Mouse (Mus musculus) adrenal gland, postnatal 36 days (tissue): Measurements from ENCODE around the gene Tmem208. TPM values are rescaled to one million over a fixed set of nuclear protein-coding genes. Genes with fewer than 3 reads are reported as not detected.
"Not testable (repeated sequence)": the region's sequence is repeated elsewhere in the genome, so short reads cannot be mapped to it uniquely, and the experiment has no call there.

Experiments used
- DNase-seq, 2 experiments: peaks; one replicate each; pipeline ENCODE4 v3.0.0; 2021; ENCODE audit warnings: mixed read lengths in 1 of 2
- long read RNA-seq, 2 experiments: library from polyadenylated mRNA; stranded (forward); transcript quantifications; one replicate each; pipeline ENCODE4 v2.0.0; 2021; ENCODE audit warnings: borderline sequencing depth in 2 of 2
- total RNA-seq, 2 experiments: library from RNA; stranded (reverse); gene quantifications; 2 replicates each; pipeline ENCODE4 v1.2.3; 2021

Gene Tmem208
- total RNA-seq = 10 to 100 TPM; 61.5 to 67.0 TPM
- long read RNA-seq, experiment 1, transcript Tmem208-205 (6 exons, 801 nt) = minor isoform, 7 of 111 reads
- long read RNA-seq, experiment 1, transcript Tmem208-201 (6 exons, 785 nt) = major isoform, 78 of 111 reads
- long read RNA-seq, experiment 1, transcript Tmem208-204 (5 exons, 895 nt) = minor isoform, 14 of 111 reads
- long read RNA-seq, experiment 1, partial matches to known transcripts = 6 of 111 reads
- long read RNA-seq, experiment 1, other reads (novel, unspliced or antisense) = 6 of 111 reads
- long read RNA-seq, experiment 2, transcript Tmem208-201 (6 exons, 785 nt) = major isoform, 25 of 34 reads
- long read RNA-seq, experiment 2, transcript Tmem208-204 (5 exons, 895 nt) = minor isoform, 6 of 34 reads
- long read RNA-seq, experiment 2, partial matches to known transcripts = 1 of 34 reads
- long read RNA-seq, experiment 2, other reads (novel, unspliced or antisense) = 0 of 34 reads

DNA sequence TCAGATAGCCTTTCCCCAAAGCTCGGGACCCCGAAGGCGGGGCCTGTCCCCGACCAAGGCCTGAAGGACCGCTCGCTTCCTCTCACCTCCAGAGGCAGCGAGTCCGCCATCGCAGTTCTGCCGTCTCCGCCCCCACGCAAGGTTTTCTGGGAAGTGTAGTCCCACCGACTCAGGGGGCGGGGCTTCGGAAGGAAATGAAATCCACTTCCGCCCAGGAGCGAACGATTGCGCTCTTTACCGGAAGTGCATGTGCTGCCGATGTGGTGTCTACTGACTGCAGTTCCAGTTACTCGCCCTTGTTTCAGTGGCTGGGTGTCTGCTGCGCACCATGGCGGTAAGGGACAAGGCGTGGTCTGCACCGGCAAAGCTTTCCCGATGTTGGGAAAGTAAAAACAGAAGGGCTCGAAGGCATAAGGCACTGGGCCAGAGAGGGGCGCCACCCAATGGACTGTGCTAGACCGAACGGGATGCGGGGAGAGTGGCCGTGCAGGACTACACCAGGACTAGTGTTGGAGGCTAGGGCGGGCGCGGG lies at the start of gene Tmem208, which contains the start of gene Lrrc29:
Tmem208 (plus strand) TSS at position 214 of the 532 bp plus-strand sequence.
Lrrc29 (minus strand) TSS at position 138 of the 532 bp plus-strand sequence.
- peak; percentile 98 for DNase-seq

DNA sequence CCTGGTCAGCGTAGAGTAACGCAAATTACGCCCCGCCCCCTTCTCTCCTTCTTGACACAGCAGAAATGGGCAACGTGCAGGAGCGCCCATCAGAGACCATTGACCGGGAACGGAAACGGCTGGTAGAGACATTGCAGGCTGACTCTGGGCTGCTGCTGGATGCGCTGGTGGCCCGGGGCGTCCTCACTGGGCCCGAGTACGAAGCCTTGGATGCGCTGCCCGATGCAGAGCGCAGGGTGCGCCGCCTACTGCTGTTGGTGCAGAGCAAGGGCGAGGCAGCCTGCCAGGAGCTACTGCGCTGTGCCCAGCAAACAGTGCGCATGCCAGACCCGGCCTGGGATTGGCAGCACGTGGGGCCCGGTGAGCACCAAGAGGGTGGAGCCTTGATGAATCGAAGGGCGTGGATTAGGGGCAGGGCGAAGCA lies 47.2 kb upstream of the Tmem208 start:
- peak; percentile 95 for DNase-seq

DNA sequence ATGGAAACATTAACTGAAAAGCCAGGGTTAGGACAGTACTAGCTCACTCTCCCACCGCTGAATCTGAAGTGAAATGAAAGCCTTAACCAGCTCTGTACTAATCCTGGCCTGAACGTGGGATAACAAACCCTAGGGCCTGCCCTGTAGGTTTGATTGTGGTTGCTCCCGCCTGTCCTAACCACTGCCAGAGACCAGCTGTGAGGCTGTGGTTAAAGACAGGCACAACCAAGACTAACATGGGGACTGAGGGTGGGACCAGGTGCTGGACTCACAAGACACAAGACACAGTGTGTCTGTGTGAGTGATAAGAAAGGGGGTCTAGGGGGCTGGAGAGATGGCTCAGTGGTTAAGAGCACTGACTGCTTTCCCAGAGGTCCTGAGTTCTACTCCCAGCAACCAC lies 45.6 kb upstream of the Tmem208 start:
- no peak for DNase-seq

DNA sequence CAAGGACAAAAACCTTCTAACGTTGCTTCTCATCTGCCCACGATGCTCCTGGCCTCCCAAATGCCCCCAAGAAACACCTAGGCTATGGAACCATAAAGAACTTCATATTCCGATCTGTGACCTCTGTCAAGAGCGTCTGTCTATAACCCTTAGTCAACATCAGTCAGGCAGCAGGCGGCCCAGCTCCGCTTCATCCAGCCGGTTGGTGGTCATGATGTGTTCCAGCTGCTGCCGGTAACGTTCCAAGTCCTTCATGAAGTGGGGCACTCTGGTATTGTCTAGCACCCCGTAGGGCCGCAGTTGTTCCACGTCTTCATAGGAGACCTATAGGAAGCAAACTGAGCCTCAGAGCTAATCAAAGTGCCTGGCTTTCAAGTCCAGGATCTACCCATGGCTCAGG lies 44.3 kb upstream of the Tmem208 start:
- no peak for DNase-seq

DNA sequence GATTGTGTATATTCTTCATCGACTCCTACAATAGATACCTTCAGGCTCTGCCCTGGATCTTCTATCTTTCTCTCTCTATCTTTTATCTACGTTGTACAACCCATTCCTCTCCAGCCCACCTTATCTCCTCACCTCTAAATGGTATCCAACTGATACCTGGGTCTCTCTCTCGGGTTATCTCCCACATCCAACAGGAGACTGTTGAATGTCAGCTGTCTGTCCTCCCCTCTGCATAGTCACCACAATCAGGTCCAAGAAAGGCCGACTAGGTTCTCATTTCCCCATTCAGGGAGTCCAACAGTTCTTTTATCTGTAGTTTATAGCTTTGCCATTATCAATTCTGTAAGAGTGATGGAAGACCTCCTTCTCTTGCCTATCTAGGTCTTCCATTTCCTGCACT lies 43.9 kb upstream of the Tmem208 start:
- DNase-seq = no peak

DNA sequence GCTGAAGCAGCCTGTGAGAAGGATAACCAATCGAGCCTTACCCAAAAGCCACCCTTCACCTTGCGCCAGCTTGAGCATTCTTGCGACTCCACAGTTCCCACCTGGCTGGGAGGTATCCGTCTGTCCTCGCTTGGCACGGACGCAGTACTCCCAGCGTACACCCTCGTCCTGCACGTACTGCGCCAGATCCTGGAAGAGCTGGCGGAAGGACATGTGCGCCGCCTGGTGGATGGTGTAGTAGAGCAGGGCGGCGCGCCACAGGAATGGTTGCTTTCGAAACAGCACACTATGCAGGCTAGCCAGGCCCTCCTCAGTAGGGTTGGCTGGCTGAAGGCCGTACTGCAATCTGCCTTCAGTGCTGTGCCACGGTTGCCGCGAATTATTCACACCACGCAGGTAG lies 43.1 kb upstream of the Tmem208 start:
- peak; percentile 78 to 79 for DNase-seq

DNA sequence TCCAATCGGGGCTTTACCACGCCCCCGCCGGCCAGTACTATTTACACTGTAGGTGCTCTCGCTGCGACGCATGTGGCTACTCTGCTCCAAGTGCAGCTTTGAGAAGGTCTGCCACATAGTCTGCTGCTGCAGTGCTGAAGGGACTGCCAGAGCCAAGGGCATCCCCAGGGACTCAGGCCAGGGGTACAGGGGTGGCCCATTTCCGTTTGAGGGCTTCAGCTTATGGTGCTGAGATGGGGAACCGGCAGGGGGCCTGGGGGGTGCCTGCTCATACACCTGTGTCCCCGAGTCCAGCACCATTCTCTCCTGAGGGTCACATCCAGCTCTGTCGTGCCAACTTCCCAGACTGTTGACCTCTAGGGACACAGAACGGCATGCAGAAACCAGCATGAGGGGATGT lies 40.6 kb upstream of the Tmem208 start:
- DNase-seq = no peak

DNA sequence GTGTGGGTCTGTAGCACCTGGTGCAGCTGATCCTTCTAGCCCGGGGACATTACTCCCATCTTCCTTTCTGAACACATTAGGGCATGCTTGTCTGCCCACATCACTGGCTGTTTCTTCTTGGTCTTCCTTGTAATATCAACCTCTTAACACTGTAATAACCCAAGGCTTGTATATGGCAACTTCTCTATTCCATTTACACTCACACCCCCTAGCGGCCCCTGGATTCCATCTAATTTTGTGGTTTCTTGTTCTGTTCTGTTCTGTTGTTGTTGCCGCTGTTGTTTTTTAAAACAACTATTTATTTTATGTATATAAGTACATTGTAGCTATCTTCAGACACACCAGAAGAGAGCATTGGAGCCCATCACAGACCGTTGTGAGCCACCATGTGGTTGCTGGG lies 39.2 kb upstream of the Tmem208 start:
- DNase-seq = no peak

DNA sequence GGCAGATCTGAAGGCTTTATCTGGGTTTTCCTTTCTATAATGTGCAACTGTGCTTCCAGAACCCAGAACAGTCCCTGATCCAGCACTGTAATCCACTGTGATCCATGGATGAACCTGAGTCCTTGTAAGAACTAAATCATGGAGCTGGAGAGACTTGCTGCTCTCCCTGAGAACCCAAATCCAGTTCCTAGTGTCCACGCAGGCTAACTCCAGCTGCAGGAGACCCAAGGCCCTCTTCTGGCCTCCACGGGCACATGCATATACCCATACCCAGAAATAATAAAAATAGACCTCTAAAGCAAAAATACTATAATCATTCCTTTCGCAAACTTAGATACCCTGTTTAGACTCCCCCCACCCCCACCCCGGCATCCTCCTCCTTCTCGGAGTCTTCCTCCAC lies 37.9 kb upstream of the Tmem208 start:
- no peak for DNase-seq

DNA sequence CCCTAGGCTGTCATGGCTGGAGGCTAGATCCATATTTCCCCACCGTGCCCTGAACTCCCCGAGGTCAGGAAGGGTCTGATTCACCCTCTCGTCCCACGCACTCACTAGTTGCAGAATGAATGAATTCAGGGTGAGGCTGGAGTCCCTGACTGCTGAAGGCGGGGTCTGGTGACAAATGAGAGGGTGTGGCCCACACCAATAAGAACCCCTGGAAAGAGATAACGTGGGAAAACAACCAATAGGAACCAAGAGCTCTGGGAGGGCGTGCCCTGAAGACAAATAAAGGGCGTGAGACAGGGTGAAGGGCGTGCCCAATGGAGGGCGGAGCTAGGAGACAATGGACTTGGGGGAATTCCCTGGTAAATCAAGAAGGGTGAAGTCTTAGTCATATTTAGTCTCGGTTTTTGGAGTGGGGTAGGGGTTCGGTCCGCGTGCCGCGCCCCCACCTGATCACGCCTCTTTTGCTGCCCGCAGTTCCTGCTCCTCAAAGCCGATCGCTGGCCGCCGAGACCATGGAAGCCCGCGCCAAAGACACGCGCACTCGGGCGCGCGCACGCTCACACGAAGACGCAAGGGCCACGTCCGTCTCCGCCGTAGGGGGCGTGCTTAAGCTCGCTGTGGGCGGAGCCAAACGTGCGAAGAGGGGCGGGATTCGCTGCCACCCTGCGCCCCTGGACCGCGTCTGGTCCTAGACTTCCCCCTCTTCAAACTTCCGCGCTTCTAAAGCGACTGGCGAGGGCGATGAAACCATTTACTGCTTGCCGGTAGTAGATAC lies 37.0 kb upstream of the Tmem208 start:
- peak; percentile 93 to 95 for DNase-seq

DNA sequence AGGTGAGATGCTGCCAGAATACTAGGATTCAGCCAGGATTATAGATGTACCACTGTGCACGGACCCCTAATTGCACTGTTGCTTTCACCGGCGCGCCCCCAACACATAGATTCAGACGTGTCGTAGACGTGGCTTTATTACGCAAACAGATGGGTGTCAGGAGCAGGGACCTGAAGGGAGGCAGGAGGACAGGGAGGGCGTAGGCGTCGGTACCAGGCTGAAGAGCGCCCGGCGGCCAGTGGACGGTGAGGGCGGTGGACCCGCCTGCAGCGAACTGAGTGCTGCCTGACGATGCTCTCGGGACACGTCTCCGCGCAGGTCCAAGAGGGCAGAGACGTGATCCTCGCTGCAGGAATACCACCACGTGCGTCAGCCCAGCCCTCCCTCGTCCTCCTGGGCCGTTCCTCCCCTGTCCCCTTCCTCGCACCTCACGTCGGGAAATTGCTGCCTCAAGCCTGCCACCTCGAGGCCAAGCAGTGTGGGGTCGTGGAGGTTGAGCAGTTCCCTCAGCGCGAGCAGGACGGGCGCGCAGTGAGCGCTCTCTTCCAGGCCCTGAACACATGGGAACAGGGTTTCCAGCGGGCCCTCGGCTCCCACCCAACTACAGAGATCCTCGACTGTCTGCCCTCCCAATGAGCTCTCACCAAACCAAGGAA lies 36.2 kb upstream of the Tmem208 start, which contains the start of gene 4931428F04Rik:
4931428F04Rik (minus strand) TSS at position 60 of the 656 bp plus-strand sequence.
- peak; percentile 59 to 63 for DNase-seq

DNA sequence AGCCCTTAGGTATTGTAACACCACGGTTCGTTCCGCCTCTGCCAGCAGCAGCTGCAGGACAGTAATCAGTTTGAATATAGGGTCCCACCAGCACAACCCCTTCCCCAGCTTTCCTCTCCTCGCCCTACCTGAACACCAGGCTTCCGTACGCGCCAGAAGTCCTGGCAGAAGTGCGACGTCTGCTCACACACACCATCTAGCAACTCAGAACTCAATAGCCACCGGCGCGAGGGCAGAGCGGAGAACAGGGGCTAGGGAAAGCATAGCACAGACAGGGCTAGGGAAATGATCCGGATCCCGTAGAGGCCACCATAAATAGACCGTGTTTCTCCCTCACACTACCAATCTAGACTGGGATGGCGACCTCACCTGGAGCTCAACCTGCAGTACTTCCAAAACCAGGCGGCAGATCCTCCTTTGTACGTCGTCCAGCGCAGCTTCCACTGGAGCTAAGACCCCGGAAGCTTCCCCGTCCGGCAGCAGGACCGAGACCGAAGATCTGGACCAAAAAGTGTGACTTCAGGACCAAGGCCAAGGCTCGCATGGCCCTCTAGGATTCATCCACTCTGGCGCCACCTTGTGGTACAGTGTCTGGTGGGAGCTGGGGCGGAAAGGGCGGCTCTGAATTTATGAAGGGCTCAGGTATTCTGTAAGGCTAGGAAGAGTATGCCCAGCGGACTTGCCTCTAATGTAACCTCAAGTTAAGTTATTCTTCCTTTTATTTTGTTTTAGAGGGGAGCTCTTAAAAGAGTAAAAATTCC lies 35.4 kb upstream of the Tmem208 start:
- DNase-seq = peak; percentile 90 to 92

DNA sequence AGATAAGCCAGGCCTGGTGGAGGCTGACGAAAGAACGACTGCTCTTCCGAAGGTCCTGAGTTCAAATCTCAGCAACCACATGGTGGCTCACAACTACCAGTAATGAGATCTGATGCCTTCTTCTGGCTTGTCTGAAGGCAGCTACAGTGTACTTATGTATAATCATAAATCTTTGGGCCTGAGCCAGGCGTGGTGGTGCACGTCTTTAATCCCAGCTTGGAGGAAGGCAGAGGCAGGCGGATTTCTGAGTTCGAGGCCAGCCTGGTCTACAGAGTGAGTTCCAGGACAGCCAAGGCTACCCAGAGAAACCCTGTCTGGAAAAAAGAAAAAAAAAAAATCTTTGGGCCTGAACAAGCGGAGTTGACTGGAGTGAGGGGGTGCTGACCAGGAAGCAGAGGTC lies 34.8 kb upstream of the Tmem208 start:
- DNase-seq = not testable (repeated sequence)

DNA sequence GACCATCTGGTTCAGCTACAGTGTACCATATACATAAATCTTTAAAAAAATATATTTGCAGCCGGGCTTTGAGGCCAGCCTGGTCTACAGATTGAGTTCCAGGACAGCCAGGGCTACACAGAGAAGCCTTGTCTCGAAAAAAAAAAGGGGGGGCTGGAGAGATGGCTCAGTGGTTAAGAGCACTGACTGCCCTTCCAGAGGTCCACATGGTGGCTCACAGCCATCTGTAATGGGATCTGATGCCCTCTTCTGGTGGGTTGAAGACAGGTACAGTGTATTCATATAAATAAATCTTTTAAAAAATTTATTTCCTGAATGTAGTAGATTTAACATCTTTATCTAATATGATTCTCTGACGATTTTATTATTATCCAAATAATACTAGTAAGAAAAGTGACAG lies 34.4 kb upstream of the Tmem208 start:
- not testable (repeated sequence) for DNase-seq

DNA sequence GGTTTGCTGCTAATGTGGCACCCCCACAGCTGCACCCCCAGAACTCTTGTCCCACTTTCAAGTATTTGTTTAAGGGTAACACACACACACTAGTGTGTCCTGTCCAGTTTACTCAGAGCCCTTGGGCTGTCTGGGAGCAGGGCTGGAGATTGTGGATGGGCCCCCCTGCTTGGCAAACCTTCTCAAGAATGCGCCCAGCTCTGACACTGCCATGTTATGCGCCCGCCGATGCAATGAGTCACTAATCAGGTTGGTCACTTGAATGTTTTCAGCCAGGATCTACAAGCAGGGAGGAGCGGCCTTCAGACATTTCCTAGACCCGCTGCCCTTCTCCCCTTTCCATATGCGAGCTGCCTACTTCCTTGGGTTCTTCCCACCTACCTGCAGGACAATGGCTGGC lies 33.7 kb upstream of the Tmem208 start:
- no peak for DNase-seq

DNA sequence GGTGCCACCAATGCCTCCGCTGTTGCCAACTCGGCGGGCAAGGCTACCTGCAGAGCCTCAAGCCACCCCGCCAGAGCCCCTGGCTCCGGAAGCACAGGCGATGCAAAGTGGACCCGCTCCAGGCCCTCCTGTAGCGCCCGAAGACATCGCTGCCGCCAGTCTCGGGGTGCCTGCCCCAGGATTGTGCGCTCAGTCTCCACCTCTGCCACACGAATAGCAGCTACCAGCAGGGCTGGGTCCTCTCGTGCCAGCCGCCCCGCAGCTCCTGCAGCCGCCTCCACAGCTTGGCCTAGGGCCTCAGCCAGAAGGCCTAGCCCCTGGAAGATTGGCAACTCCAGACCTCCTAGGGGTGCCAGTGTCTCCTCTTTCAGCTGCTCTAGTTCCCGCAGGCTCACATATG lies 32.7 kb upstream of the Tmem208 start:
- DNase-seq = no peak

DNA sequence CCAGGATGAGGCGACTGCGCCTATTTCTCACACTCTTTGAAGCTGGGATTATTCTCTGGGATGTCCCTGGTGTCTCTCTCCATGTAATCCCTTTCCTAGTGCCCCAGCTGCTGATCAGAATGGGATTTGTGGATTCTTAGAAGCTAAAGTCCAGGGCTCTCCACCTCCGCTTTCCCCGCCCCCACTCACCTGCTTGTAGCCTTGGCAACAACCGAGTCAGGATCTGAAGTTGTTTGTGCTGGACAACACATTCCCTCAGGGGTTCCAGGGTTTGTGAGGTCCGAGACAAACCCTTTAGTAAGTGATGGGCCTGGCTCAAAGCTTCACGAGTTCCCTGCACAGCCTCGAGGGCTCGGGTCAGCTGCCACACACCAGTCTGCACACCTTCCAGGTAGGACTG lies 31.4 kb upstream of the Tmem208 start:
- DNase-seq = no peak

DNA sequence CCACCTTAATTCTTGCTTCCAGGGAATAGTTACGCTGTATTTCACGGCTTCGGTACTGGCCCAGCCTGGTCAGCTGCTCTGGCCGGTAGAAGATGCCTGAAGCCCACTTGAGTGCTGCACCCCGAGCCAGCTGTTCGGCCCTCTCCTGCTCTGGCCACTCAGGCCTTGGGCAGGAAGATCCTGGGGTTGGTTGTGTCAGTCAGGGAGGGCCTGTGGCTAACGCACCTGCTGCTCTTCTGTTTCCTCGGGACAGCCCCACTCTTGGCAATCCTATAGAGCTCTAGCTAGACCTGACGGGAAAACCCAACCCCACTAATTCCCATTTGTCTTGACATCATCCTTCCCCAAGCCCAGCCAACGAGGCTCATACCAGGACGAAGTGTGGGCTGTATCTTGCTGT lies 30.9 kb upstream of the Tmem208 start:
- no peak for DNase-seq

DNA sequence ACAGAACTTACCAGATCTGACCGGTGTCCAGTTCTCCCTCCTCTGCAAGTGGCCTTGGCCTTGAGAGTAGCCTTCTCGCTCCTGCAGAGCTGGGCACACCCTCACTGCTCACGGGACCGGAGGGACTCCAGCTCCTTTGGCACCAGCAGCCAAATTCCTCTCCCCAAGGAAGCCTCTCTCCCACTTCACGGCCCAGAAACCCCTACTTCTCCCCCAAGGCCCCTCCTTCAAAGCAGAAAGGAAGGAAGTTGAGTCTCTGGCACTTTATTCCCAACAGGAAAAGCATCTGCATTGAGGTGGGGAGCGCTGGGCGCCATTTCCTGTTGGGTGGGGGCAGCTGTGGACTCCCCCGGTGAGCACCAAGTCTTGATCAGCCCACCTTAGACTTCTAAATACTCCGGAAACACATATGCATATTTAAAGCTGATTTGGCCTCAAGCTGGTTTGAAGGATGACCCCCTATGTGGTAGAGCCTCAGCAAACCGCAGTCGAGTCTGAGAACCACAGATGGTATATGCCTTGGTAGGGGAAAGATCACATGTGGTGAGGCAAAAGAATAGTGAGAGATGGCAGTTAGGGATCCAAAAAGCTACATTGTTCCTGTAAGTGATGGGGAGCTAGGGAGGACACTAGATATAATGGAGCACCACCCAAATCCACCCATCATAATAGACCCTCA lies 30.1 kb upstream of the Tmem208 start, which contains the start of gene Exoc3l:
Exoc3l (minus strand) TSS at position 207 of the 679 bp plus-strand sequence.
- DNase-seq = peak; percentile 81 to 82

DNA sequence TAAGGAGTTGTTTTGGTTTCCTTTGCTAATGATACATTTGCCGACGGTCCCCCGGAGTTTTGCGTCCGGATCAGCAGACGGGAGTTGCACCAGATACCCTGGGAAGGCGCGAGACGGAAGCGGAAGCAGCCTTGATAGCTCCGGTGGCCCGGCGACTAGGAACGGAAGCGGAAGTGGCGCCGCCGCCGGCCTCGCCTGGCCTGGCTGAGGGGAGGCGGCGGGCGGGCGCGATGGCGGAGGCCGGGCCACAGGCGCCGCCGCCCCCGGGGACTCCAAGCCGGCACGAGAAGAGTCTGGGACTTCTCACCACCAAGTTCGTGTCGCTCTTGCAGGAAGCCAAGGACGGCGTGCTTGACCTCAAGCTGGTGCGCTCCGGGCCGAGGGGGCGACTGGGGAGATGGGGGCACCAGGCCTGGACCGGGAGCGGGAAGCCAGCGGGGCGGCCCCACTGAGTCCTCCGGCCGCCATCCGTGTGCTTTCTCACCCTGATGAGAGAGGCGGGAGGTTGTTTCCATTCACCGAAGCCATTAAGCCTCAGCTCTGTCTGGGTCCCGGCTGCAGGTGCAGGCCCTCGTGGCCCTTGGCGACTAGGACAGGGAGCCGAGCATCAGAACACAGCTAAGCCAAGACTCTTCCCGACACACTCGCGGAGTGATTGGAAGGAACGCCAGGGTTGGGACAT lies 28.5 kb upstream of the Tmem208 start, which contains the start of gene E2f4:
E2f4 (plus strand) TSS at position 153 of the 682 bp plus-strand sequence.
- DNase-seq = peak; percentile 96 to 97
